Mouse (Mus musculus) spleen, postnatal 10 days (tissue): ENCODE measurements around the gene Nfkb1.

Source experiments
- DNase-seq, 2 experiments: peaks; one replicate each; pipeline ENCODE4 v3.0.0; 2021 to 2022; ENCODE audit warnings: low spot score in 2 of 2

The Nfkb1 gene

GRCm38 (mm10) chr3:135546212-135546923 is 145.0 kb downstream of the Nfkb1 start:
- no peak for DNase-seq
